Mouse (Mus musculus): ENCODE data around the gene Sephs1.

DNA sequence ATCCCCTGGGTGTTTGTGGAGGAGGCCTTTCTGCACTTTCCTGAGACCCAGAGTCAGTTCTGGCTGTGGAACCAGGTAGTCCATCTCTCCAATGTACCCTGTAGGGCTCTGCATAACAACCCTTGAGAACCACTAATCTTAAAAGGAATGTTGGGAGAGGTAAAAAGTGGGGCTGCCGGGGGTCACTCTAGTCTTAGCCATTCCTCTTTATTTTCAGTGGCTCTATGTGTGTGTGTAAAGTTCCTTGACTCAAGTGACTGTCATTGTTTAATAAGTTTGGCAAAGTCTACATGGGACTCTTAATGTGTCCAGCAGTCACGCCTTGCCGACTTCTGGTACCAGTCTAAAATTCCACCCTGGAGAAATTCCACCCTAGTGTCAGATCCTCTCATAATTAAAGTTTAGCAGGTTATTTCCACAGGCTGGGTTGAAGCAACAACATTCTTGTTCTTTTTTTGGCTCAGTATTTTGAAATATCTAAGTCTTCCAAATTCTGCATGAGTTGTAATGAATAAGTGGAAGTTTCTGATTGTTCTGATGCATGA is 27.5 kb downstream of the Sephs1 start:
- TF ChIP-seq POLR2A (IDR thresholded peaks at IDR 0.05; ENCODE audit: insufficient read length, low read depth) = no peak
- TF ChIP-seq USF1 (IDR thresholded peaks at IDR 0.05; ENCODE audit: low read depth) = no peak
- no peak for TF ChIP-seq POLR2AphosphoS2 (IDR thresholded peaks at IDR 0.05; ENCODE audit: insufficient read length, low read depth)
- TF ChIP-seq REST (IDR thresholded peaks at IDR 0.05; ENCODE audit: insufficient read depth, insufficient read length) = no peak
- TF ChIP-seq MYOG (IDR thresholded peaks at IDR 0.05; ENCODE audit: control insufficient read depth in 1 of 3, insufficient read depth in 1 of 3, insufficient read length in 2 of 3, low read depth in 2 of 3) = no peak
- no peak for TF ChIP-seq TCF12 (IDR thresholded peaks at IDR 0.05; ENCODE audit: insufficient read depth, poor library complexity, severe bottlenecking)
- TF ChIP-seq MYOD1 (IDR thresholded peaks at IDR 0.05; ENCODE audit: control insufficient read depth in 1 of 3, insufficient read length in 2 of 3, low read depth in 2 of 3) = no peak
